Mouse (Mus musculus) hindbrain, embryonic 16.5 days (tissue): ENCODE results near the gene Itga10. TPM values are rescaled to one million over a fixed set of nuclear protein-coding genes. Genes with fewer than 3 reads are reported as not detected.
A peak's percentile ranks its signal among the peaks of the same experiment; 100 is the strongest.

Experiments
- ATAC-seq: fragments of 200-750 bp; cut with Nextera tagmentation; 2 replicates; pipeline ENCODE4 v1.8.0; 2017; ENCODE audit warnings: moderate TSS enrichment, moderate library complexity
- H3K27ac ChIP-seq: fragments of 300-500 bp; sonication (generic); 2 replicates; pipeline ENCODE4 v1.5.1; 2014; ENCODE audit warnings: low read depth, mild to moderate bottlenecking, control low read depth, low read length, moderate library complexity
- H3K27me3 ChIP-seq: fragments of 300-500 bp; sonication (generic); replicated peaks from 2 replicates; pipeline ENCODE4 v1.6.1; 2014; ENCODE audit warnings: low read length; ENCODE audit not compliant: control insufficient read depth, insufficient read depth
- H3K36me3 ChIP-seq: fragments of 300-500 bp; sonication (generic); 2 replicates; pipeline ENCODE4 v1.6.1; 2014; ENCODE audit warnings: mild to moderate bottlenecking, low read length, moderate library complexity, mixed read lengths; ENCODE audit not compliant: control insufficient read depth, insufficient read depth
- H3K4me1 ChIP-seq: fragments of 300-500 bp; sonication (generic); 2 replicates; pipeline ENCODE4 v1.6.1; 2014; ENCODE audit warnings: low read depth, low read length; ENCODE audit not compliant: control insufficient read depth, insufficient read depth
- H3K4me2 ChIP-seq: fragments of 300-500 bp; sonication (generic); 2 replicates; pipeline ENCODE4 v1.6.1; 2014; ENCODE audit warnings: mild to moderate bottlenecking, low read length, control low read depth, moderate library complexity
- H3K4me3 ChIP-seq: fragments of 300-500 bp; sonication (generic); 2 replicates; pipeline ENCODE4 v1.5.1; 2014; ENCODE audit warnings: mild to moderate bottlenecking, low read length, control low read depth, moderate library complexity
- H3K9ac ChIP-seq: fragments of 300-500 bp; sonication (generic); 2 replicates; pipeline ENCODE4 v1.6.1; 2014; ENCODE audit warnings: low read depth, mild to moderate bottlenecking, control low read depth, low read length, moderate library complexity
- H3K9me3 ChIP-seq: fragments of 300-500 bp; sonication (generic); 2 replicates; pipeline ENCODE4 v1.6.1; 2014; ENCODE audit warnings: mild to moderate bottlenecking, low read length, moderate library complexity; ENCODE audit not compliant: control insufficient read depth
- WGBS: fragments of 180-500 bp; shearing (Covaris S2); extraction: QIAGEN DNeasy Blood & Tissue Kit; methylation state at CpG from one replicate; pipeline ENCODE4 v1.1.7; 2014; 5-methylcytosine and 5-hydroxymethylcytosine counted together
- polyA plus RNA-seq: library from polyadenylated mRNA; unstranded; fragments of >200 nt; fragmentation: Nextera tagmentation; extraction: Ambion mirVana; gene quantifications from 2 replicates; pipeline ENCODE4 v1.2.1, GENCODE M21; 2015

Gene Itga10
- polyA plus RNA-seq, 1 experiment from 2014 or later, result 0.85 TPM

DNA sequence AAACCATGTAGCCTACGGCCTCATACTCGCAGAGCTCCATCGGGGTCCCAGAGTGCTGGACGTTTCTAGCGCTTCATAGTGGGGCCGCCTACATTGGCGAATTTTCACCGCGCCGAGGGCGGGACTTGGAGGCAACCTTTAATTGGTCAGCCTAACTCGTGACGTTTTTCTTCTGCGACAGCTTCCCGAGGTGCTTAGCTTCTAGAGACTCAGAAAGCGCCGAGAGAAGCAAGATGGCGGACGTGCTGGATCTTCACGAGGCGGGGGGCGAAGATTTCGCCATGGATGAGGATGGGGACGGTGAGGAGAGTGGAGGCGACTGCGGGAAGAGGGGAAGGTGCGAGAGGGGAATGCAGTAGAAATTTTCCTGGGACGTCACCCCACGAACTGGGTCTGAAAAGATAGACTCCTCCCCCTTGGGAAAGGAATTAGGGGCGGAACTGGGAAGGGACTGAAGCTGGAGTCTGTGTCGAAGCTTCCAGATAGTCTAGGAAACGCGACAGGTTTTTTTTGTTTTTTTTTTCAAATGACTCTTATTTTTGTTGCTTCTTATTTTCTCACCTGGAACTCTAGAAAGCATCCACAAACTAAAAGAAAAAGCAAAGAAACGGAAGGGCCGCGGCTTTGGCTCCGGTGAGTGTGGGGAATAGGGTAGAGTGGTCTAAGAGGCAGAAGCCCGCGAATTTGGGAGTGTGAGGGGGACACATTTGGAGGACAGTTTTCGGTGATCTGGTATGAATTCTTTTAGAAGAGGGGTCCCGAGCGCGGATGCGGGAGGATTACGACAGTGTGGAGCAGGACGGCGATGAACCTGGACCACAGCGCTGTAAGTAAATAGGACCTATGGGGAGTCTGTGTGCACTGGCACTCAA, 15.4 kb upstream of the Itga10 start, which contains the start of gene Rbm8a:
Gene Rbm8a (plus strand): TSS at position 205 of the 872 bp plus-strand sequence.
- ATAC-seq, result peak; percentile 95
- peaks cover 12% of the 10 kb centered on the region for H3K36me3 ChIP-seq
- H3K27ac ChIP-seq, result peak within 1 kb of the TSS; percentile 80
- peak within 1 kb of the TSS; percentile 93 for H3K4me2 ChIP-seq
- peak within 1 kb of the TSS; percentile 76 for H3K9ac ChIP-seq
- WGBS, result under 1% methylated on average over 48 of the region's 48 CpGs
- H3K27me3 ChIP-seq, result no peaks in the 10 kb centered on the region
- no peaks in the 10 kb centered on the region for H3K9me3 ChIP-seq
- H3K4me1 ChIP-seq, result peaks cover 18% of the 10 kb centered on the region
- peak within 1 kb of the TSS; percentile 73 for H3K4me3 ChIP-seq

DNA sequence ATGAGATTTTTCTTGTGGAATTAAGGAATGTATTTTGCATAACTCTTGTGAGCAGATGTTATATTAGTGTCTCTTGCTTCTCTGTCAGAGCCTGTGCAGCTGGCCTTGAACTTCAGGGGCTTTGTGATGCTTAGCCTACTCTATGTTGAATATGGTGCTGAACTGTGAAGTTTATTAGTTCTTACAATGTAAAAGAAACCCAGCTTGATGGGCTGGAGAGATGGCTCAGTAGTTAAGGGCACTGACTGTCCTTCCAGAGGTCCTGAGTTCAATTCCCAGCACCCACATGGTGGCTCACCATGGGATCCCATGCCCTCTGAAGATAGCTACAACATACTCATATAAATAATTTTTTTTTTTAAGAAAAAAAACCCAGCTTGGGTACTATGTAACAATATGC, 13.3 kb upstream of the Itga10 start:
- H3K4me2 ChIP-seq, result no peak overlapping the region
- no peak for ATAC-seq
- peaks cover 26% of the 10 kb centered on the region for H3K4me1 ChIP-seq
- H3K36me3 ChIP-seq, result peaks cover 10% of the 10 kb centered on the region
- no peak overlapping the region for H3K27ac ChIP-seq
- H3K9me3 ChIP-seq, result no peaks in the 10 kb centered on the region
- H3K4me3 ChIP-seq, result no peak overlapping the region
- no peak overlapping the region for H3K9ac ChIP-seq
- H3K27me3 ChIP-seq, result no peaks in the 10 kb centered on the region

GRCm38 (mm10) chr3:96634015-96634414, 11.4 kb upstream of the Itga10 start:
- no peak overlapping the region for H3K27ac ChIP-seq
- peaks cover 17% of the 10 kb centered on the region for H3K36me3 ChIP-seq
- no peak overlapping the region for H3K4me3 ChIP-seq
- H3K4me2 ChIP-seq, result no peak overlapping the region
- no peaks in the 10 kb centered on the region for H3K9me3 ChIP-seq
- peaks cover 24% of the 10 kb centered on the region for H3K4me1 ChIP-seq
- no peaks in the 10 kb centered on the region for H3K27me3 ChIP-seq
- H3K9ac ChIP-seq, result no peak overlapping the region
- 81% methylated on average over 1 of the region's 1 CpGs for WGBS
- no peak for ATAC-seq

- Histone ChIP-seq H3K4me1 (peaks cover 21% of the 10 kb centered on the region), H3K27me3 (no peaks in the 10 kb centered on the region), H3K4me3 (peak within 1 kb of the TSS; percentile 81), H3K9ac (peak within 1 kb of the TSS; percentile 92), H3K27ac (peak within 1 kb of the TSS; percentile 85), H3K4me2 (peak within 1 kb of the TSS; percentile 79), H3K9me3 (no peaks in the 10 kb centered on the region), H3K36me3 (peaks cover 24% of the 10 kb centered on the region)
- WGBS, result 2% methylated on average over 60 of the region's 60 CpGs
- peak; percentile 90 for ATAC-seq
Measured at GRCm38 (mm10) chr3:96634928-96635879, 10.2 kb upstream of the Itga10 start, which contains the start of the genes Pex11b and Gm42957. Gene Pex11b (plus strand): TSS chr3:96635376. Gene Gm42957 (plus strand): TSS chr3:96635474.

- H3K4me3 ChIP-seq, result peak overlapping the region; percentile 81
- peak overlapping the region; percentile 92 for H3K9ac ChIP-seq
- no peaks in the 10 kb centered on the region for H3K9me3 ChIP-seq
- H3K4me1 ChIP-seq, result peaks cover 16% of the 10 kb centered on the region
- peak overlapping the region; percentile 79 for H3K4me2 ChIP-seq
- no peak for ATAC-seq
- peaks cover 27% of the 10 kb centered on the region for H3K36me3 ChIP-seq
- 15% methylated on average over 15 of the region's 15 CpGs for WGBS
- peak overlapping the region; percentile 85; the same call in 1 of the 2 replicates for H3K27ac ChIP-seq
- H3K27me3 ChIP-seq, result no peaks in the 10 kb centered on the region
Measured at GRCm38 (mm10) chr3:96635906-96636305, 9.5 kb upstream of the Itga10 start.

- peak overlapping the region; percentile 79 for H3K4me2 ChIP-seq
- H3K9me3 ChIP-seq, result no peaks in the 10 kb centered on the region
- H3K4me3 ChIP-seq, result peak overlapping the region; percentile 81
- WGBS, result 74% methylated on average over 11 of the region's 11 CpGs
- H3K36me3 ChIP-seq, result peaks cover 27% of the 10 kb centered on the region
- peak overlapping the region; percentile 92 for H3K9ac ChIP-seq
- no peak overlapping the region for H3K27ac ChIP-seq
- no peaks in the 10 kb centered on the region for H3K27me3 ChIP-seq
- peaks cover 11% of the 10 kb centered on the region for H3K4me1 ChIP-seq
- ATAC-seq, result no peak
Measured at GRCm38 (mm10) chr3:96636448-96636847, 8.9 kb upstream of the Itga10 start.

GRCm38 (mm10) chr3:96639219-96639618, 6.2 kb upstream of the Itga10 start:
- Histone ChIP-seq H3K4me1 (peaks cover 11% of the 10 kb centered on the region), H3K27ac (no peak overlapping the region), H3K4me3 (no peak overlapping the region), H3K36me3 (peaks cover 24% of the 10 kb centered on the region), H3K4me2 (no peak overlapping the region), H3K27me3 (no peaks in the 10 kb centered on the region), H3K9ac (no peak overlapping the region), H3K9me3 (no peaks in the 10 kb centered on the region)
- ATAC-seq, result no peak
- 81% methylated on average over 1 of the region's 1 CpGs for WGBS

GRCm38 (mm10) chr3:96647365-96647764, 2.0 kb downstream of the Itga10 start:
- Histone ChIP-seq H3K27me3 (no peaks in the 10 kb centered on the region), H3K4me3 (no peak overlapping the region), H3K36me3 (peaks cover 9% of the 10 kb centered on the region; the same call in 1 of the 2 replicates), H3K4me2 (no peak overlapping the region), H3K4me1 (no peaks in the 10 kb centered on the region), H3K9ac (no peak overlapping the region), H3K27ac (no peak overlapping the region), H3K9me3 (no peaks in the 10 kb centered on the region)
- no peak for ATAC-seq
- WGBS, result 90% methylated on average over 3 of the region's 3 CpGs
